Mouse (Mus musculus) lung, adult 10 weeks (tissue): ENCODE results near the gene Wasl. TPM values are rescaled to one million over a fixed set of nuclear protein-coding genes. Genes with fewer than 3 reads are reported as not detected.

Experiments used
- polyA plus RNA-seq: library from polyadenylated mRNA; stranded (reverse); fragments of 350-450 nt; fragmentation: Illumina TruSeq; extraction: RNeasy Lipid Tissue Mini Kit (QIAGEN cat#74804); gene quantifications from one replicate; pipeline ENCODE4 v1.2.3, GENCODE M21; 2014; ENCODE audit warnings: low read depth, low replicate concordance; ENCODE audit not compliant: insufficient read depth

Wasl gene
- polyA plus RNA-seq = 16.9 TPM

DNA sequence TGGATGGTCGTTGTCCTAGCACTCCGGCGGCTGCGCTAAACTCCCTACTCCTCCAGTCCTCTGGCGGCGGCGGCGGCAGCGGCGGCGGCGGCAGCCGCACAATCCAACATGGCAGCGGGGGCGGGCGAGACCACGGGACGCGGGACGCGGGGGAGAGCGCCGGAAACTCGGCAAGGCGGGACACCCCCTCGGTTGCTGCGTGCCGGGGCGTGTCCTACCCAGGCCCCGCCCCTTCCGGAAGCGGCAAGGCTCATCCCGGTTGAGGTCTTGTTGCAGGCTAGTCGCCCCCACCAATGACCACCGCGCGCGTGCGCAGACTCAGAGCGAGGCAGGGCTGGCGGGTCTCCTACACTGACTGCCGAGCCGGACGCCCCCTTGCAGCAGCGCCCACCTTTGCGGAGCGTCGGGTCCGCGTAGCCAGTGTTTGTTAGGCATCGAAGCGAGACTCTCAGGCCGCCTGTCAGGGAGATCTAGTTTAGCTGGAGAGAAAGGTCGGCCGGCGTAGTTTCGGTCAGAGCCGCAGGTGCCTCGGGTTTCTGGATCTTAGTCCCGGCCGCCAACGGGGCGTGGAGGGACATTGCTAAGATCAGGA, at the start of gene Wasl:
Gene Wasl (minus strand): TSS at position 143 of the 592 bp plus-strand sequence.

GRCm38 (mm10) chr6:24597500-24597899, 67.3 kb downstream of the Wasl start, which contains the start of gene Lmod2:
Gene Lmod2 (plus strand): TSS chr6:24597762.

Other genes starting within 250 kb of the Wasl start
- 1.6 TPM for gene Iqub, start 149.9 kb downstream of the Wasl start, polyA plus RNA-seq
- 169 TPM for gene Ndufa5, start 137.0 kb downstream of the Wasl start, polyA plus RNA-seq
- 0.10 TPM for gene Asb15, start 136.9 kb downstream of the Wasl start, polyA plus RNA-seq
- 4.3 TPM for gene Lmod2, start 67.2 kb downstream of the Wasl start, polyA plus RNA-seq
- gene Hyal6, start 68.2 kb upstream of the Wasl start, polyA plus RNA-seq = not detected
- gene Hyal4, start 83.3 kb upstream of the Wasl start, polyA plus RNA-seq = not detected
- not detected for gene Spam1, start 126.2 kb upstream of the Wasl start, polyA plus RNA-seq
- gene Hyal5, start 193.0 kb upstream of the Wasl start, polyA plus RNA-seq = not detected